Mouse (Mus musculus) megakaryocyte, adult 5-6 weeks (primary cell): ENCODE data around the gene Rhox9. TPM values are rescaled to one million over a fixed set of nuclear protein-coding genes. Genes with fewer than 3 reads are reported as not detected.
"Not testable (repeated sequence)": the region's sequence is repeated elsewhere in the genome, so short reads cannot be mapped to it uniquely, and the experiment has no call there.

Experiments
- ATAC-seq: 2 replicates; pipeline ENCODE4 v1.8.0; 2016; ENCODE audit warnings: mild to moderate bottlenecking, inconsistent platforms; ENCODE audit not compliant: poor library complexity, severe bottlenecking
- total RNA-seq, 2 experiments: library from RNA; stranded (forward) in 1 of 2; stranded (reverse) in 1 of 2; fragments of 153-499, 151-499 nt in 1 of 2; fragments of 221-1000, 200-1000 nt in 1 of 2; gene quantifications; 2 replicates each; pipeline versions ENCODE4 v1.2.3 to v1.2.4; 2015 to 2017

Rhox9 gene
- total RNA-seq (2015) (not detected in 2 replicates), total RNA-seq (2017) (not detected in 2 replicates)

- not testable (repeated sequence) for ATAC-seq
Measured at GRCm38 (mm10) chrX:37901670-37902069, at the start of gene Rhox9. TSS of gene Rhox9 (minus strand) at chrX:37901770.

DNA sequence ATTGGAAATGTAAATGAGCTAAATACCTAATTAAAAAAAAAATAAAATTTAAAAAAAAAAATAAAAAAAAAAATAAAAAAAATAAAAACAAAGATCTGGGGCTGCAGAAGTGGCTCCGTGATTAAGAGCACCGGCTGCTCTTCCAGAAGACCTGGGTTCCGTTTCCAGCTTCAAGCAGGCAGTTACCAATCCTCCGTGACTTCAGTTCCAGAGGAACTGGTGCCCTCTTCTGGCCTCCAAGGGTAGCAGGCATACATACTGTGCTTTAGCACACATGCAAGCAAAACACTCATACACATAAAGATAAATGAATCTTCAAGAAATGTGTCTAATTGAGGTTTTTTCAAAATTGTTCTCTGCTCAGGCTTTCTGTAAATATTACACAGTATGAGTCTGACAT is 14.7 kb upstream of the Rhox9 start:
- no peak for ATAC-seq

DNA sequence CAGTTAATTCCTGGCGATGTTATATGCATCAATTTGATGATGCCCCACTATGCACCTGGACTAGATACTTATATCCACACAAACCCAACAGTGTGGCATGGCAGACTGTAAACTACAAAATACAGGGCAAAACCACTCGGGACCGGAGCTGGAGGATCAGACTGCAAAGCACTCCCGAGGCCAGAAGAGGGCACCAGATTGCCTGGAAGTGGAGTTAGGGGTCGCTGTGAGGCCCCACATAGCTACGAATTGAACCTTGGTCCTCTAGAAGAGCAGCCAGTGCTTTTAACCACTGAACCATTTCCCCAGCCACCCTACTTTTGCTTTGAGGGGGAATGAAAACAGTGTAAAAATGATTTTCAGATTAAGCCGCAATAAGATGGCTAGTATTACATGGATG is 7.0 kb upstream of the Rhox9 start:
- ATAC-seq, result no peak

DNA sequence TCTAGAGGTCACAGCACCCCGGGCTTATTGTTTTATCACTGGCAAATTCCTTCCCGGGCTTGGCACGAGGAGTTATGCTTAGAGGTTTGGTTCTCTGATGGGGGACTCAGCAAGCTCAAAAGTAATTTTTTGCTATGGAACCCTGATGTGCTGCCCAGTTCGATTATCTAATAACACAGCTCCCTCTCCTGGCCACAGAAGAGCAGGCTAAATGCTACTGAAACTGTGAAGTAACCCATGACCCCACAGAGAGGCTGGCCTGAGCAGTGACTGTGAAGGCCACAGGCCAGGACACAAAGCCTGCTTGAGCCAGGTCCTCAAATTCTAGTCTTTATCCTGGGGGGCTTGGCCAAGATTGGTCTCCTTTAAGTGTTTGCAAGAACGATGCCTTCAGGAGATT is 2.2 kb upstream of the Rhox9 start:
- ATAC-seq, result no peak

DNA sequence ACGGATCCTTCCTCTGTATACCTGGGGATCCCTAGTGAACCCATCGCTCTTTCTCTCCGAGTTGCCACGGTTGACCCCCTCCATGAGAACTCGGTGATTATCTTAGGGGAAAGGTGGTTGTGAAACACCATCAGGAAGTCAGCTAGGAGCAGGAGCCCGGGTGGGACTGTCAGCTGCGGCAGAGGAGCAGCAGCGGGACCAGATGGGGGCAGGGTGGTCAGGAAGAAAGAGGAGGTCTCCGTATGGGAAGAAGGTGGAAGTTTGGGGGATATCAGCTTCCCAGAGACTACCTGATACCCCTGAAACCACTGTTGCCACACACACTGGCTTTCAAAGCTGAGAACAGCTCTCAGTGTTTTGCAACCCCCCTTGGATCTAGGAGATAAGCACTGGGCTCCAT is 4.4 kb downstream of the Rhox9 start, which contains the start of gene Rhox7b:
TSS of gene Rhox7b (minus strand) at position 101 of the 400 bp plus-strand sequence.
- ATAC-seq, result not testable (repeated sequence)

DNA sequence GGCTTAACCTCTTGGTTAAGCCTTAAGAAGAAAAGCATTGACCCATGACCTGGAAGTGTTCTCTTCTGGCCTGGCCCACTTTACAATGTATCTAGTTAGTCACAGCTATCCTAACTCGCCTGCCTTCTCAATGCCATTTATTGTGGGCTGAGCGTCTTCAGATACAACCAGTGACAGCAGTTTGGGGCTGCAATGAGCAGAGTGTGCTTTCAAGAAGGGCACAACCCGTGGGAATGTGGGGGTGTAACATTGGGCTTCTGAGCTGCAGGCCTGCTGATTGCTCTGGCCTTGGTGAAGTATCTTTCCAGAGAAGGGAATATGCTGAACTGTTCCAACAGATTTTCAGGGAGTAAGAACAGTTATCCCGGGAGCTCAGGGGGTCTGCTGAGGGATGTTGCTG is 22.7 kb downstream of the Rhox9 start, which contains the start of gene Rhox8:
TSS of gene Rhox8 (minus strand) at position 101 of the 400 bp plus-strand sequence.
- no peak for ATAC-seq

DNA sequence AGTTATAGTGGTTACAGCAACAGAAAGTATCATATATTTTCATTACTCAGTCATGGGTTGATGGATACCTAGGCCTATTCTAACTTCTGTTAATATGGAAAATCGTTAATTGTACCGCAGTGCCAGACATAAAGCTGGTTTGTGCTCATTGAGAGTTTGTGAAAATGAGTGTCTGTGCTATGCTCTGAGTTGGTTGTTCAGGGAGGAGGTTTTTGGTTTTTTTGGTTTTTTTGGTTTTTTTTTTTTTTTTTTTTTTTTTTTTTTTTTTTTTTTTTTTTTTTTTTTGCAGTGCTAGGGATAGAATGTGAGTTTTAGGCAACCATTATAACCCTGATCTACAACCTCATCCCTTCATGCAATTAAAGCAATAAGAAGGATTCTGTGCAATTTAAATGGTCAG is 29.9 kb downstream of the Rhox9 start:
- ATAC-seq, result no peak

Other genes with a start within 250 kb of the Rhox9 start
- not detected in 2 replicates for gene Rhox3h, start 233.0 kb downstream of the Rhox9 start, total RNA-seq (2015)
- gene Rhox3h, start 233.0 kb downstream of the Rhox9 start, total RNA-seq (2017), result not detected in 2 replicates
- not detected in 2 replicates for gene Rhox2h, start 228.5 kb downstream of the Rhox9 start, total RNA-seq (2015)
- gene Rhox2h, start 228.5 kb downstream of the Rhox9 start, total RNA-seq (2017), result not detected in 2 replicates
- gene Rhox5, start 96.9 kb downstream of the Rhox9 start, total RNA-seq (2015), result not detected in 2 replicates
- not detected in 2 replicates for gene Rhox5, start 96.9 kb downstream of the Rhox9 start, total RNA-seq (2017)
- not detected in 2 replicates for gene Rhox6, start 74.9 kb downstream of the Rhox9 start, total RNA-seq (2015)
- gene Rhox6, start 74.9 kb downstream of the Rhox9 start, total RNA-seq (2017), result not detected in 2 replicates
- gene Rhox7a, start 70.1 kb downstream of the Rhox9 start, total RNA-seq (2015), result not detected in 2 replicates
- not detected in 2 replicates for gene Rhox7a, start 70.1 kb downstream of the Rhox9 start, total RNA-seq (2017)
- gene Rhox8, start 22.8 kb downstream of the Rhox9 start, total RNA-seq (2015), result 0.31 TPM in 1 of 2 replicates, not detected in the other
- gene Rhox8, start 22.8 kb downstream of the Rhox9 start, total RNA-seq (2017), result not detected in 2 replicates
- not detected in 2 replicates for gene Rhox7b, start 4.5 kb downstream of the Rhox9 start, total RNA-seq (2015)
- gene Rhox7b, start 4.5 kb downstream of the Rhox9 start, total RNA-seq (2017), result not detected in 2 replicates
- gene Btg1-ps1, start 117.0 kb upstream of the Rhox9 start, total RNA-seq (2015), result not detected in 2 replicates
- not detected in 2 replicates for gene Btg1-ps1, start 117.0 kb upstream of the Rhox9 start, total RNA-seq (2017)
- not detected in 2 replicates for gene Btg1-ps2, start 141.3 kb upstream of the Rhox9 start, total RNA-seq (2015)
- gene Btg1-ps2, start 141.3 kb upstream of the Rhox9 start, total RNA-seq (2017), result not detected in 2 replicates
- not detected in 2 replicates for gene Rhox10, start 164.7 kb upstream of the Rhox9 start, total RNA-seq (2015)
- not detected in 2 replicates for gene Rhox10, start 164.7 kb upstream of the Rhox9 start, total RNA-seq (2017)
- gene Rhox11, start 183.4 kb upstream of the Rhox9 start, total RNA-seq (2015), result not detected in 2 replicates
- not detected in 2 replicates for gene Rhox11, start 183.4 kb upstream of the Rhox9 start, total RNA-seq (2017)
- not detected in 2 replicates for gene Rhox12, start 209.1 kb upstream of the Rhox9 start, total RNA-seq (2015)
- gene Rhox12, start 209.1 kb upstream of the Rhox9 start, total RNA-seq (2017), result not detected in 2 replicates
- not detected in 2 replicates for gene Rhox13, start 219.4 kb upstream of the Rhox9 start, total RNA-seq (2015)
- not detected in 2 replicates for gene Rhox13, start 219.4 kb upstream of the Rhox9 start, total RNA-seq (2017)